Mouse (Mus musculus) spleen, adult 2 months (tissue): ENCODE data around the gene St6galnac3.

Experiments used
- CTCF ChIP-seq: fragments of 200-500 bp; IDR thresholded peaks from 2 replicates; pipeline ENCODE4 v1.5.1; 2011; ENCODE audit warnings: mild to moderate bottlenecking, inconsistent platforms; ENCODE audit not compliant: insufficient read depth, insufficient read length, insufficient replicate concordance; ENCODE audit errors: extremely low read depth
- POLR2A ChIP-seq: fragments of 200-500 bp; IDR thresholded peaks from 2 replicates; pipeline ENCODE4 v1.6.1; 2011; ENCODE audit warnings: low read depth, low read length, inconsistent platforms

DNA sequence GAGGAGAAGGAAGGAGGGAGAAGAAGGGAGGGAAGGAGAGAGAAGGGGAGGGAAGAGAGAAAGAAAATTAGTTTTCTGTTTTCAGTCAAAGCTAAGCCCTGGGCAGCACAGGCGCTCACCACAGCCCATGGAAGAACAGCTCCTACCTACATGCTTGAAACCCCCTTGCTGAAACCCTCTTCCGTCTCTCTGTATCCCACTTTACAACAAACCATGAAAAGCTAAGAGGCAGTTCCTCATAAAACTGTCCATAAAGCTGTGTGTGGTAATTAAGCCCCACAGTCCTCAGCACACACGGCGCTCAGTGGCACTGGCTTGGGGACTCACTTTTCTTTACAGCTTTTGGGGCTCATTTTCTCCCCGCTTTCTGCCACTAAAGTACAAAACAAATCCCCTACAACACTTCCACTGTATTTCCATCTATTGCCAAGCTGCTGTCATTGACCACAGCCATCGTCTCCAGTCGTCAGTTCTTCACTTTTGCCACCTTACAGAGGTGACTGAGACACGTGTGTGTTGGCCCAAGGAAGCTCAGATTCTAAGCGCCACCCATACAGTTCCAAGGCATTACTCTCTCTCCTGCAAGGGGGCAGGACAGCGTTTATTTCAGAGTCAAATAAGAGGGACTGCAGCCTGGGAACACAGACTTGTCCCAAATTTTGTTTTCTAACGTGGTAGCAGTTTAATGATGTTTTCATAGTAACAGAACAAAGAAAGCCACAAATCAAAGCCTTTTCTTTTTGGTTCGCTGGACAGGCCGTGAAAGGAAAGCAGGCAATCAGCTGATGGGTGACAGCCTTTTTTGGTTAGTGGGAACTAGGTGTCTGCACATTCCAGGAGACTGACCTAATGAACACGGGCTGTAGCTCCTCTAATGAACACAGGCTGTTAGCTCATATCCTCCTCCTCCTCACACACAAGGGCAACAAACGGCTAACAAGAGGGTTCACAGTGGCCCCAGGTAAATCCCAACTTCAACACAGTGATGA is 22.9 kb downstream of the St6galnac3 start:
- no peak for TF ChIP-seq CTCF
- TF ChIP-seq POLR2A: no peak
